Mouse (Mus musculus): ENCODE measurements around the gene Gm4881. TPM values are rescaled to one million over a fixed set of nuclear protein-coding genes. Genes with fewer than 3 reads are reported as not detected.
A peak's percentile ranks its signal among the peaks of the same experiment; 100 is the strongest.

The Gm4881 gene
- polyA plus RNA-seq, 1 experiment: 1.6 TPM

DNA sequence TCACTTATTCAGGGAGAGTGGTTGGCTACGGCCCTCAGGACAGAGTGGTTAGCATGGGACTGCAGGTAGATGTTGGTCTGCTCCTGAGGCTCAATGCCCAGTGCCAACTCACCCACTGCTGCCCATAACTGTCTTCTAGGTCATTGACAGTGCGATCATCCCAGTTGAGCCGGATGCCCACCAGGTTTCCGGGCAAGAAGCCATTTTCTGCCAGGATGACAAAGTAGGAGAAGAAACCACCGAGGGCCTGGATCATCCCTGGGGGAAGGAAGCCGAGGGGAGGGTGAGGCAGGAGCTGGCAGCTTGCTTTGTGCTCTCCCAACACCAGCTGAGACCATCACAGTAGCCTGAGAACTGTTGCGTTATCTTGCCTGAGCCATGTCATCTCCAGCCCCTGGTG is 36.1 kb upstream of the Gm4881 start:
- Histone ChIP-seq H3K4me1 (ENCODE audit: control insufficient read depth, insufficient read depth, low read length) (no peaks in the 10 kb centered on the region), H3K4me3 (ENCODE audit: control insufficient read depth, low read depth, low read length) (no peak overlapping the region), H3K27ac (ENCODE audit: control insufficient read depth, insufficient read depth, low read depth, low read length) (no peak overlapping the region), H3K27me3 (ENCODE audit: control insufficient read depth, insufficient read depth, low read length) (no peaks in the 10 kb centered on the region), H3K36me3 (ENCODE audit: control insufficient read depth, insufficient read depth, low read length) (no peaks in the 10 kb centered on the region)
- TF ChIP-seq CTCF (IDR thresholded peaks at IDR 0.05; ENCODE audit: control insufficient read depth, insufficient read depth, insufficient replicate concordance, low read depth, low read length) (no peak), POLR2A (IDR thresholded peaks at IDR 0.05; ENCODE audit: control insufficient read depth, low read depth, low read length) (no peak)

DNA sequence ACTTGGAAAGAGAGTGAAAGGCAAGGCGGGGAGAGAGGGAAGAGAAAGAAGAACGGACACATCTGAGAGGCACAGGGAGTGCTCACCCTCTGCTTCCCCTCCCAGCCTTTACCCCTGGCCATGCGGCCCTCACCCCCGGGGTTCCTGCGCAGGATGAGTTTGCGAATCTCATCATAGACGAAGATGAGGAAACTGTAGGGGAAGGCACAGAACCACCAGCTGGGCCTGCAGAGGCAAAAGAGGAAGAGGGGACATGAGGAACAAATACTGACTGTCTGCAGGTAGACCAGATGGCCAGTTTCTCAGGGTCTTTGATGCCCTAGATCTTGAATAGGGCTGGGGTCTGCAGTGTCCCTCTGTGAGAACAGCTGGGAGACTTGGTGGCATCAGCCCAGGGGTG is 34.5 kb upstream of the Gm4881 start:
- Histone ChIP-seq H3K27ac (ENCODE audit: control insufficient read depth, insufficient read depth, low read depth, low read length) (no peak overlapping the region), H3K4me3 (ENCODE audit: control insufficient read depth, low read depth, low read length) (no peak overlapping the region), H3K4me1 (ENCODE audit: control insufficient read depth, insufficient read depth, low read length) (peaks cover 2% of the 10 kb centered on the region), H3K27me3 (ENCODE audit: control insufficient read depth, insufficient read depth, low read length) (no peaks in the 10 kb centered on the region), H3K36me3 (ENCODE audit: control insufficient read depth, insufficient read depth, low read length) (no peaks in the 10 kb centered on the region)
- TF ChIP-seq CTCF (IDR thresholded peaks at IDR 0.05; ENCODE audit: control insufficient read depth, insufficient read depth, insufficient replicate concordance, low read depth, low read length) (no peak), POLR2A (IDR thresholded peaks at IDR 0.05; ENCODE audit: control insufficient read depth, low read depth, low read length) (no peak)

DNA sequence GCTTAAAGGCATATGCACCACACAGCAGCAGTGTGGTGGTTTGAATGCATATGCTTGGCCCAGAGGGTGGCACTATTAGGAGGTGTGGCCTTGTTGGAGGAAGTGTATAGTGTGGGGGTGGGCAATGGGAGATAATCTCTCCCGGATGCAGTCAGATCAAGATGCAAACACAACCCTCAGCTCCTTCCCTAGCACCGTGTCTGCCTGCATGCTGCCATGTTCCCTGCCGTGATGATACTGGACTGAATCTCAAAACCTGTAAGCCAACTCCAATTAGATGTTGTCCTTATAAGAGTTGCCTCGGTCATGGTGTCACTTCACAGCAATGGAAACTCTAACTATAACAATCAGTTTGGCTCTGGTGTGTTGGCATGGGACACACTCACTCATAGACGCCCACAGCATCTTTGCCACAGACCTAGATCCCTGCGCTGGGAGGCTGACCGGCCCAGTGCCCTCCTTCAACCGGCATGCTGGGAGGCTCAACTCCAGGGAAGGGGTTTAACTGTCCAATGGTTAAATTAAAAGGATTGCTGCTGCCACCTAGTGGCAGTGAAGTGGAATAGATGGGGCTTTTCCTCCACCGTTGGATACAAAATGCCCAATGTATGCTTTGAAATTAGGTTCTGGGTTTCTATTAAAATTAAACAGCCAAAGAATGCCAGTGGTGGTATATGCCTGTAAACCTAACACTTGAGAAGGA is 30.8 kb upstream of the Gm4881 start:
- Histone ChIP-seq H3K36me3 (ENCODE audit: control insufficient read depth, insufficient read depth, low read length) (no peaks in the 10 kb centered on the region), H3K4me1 (ENCODE audit: control insufficient read depth, insufficient read depth, low read length) (peaks cover 9% of the 10 kb centered on the region), H3K27ac (ENCODE audit: control insufficient read depth, insufficient read depth, low read depth, low read length) (no peak overlapping the region), H3K4me3 (ENCODE audit: control insufficient read depth, low read depth, low read length) (no peak overlapping the region), H3K27me3 (ENCODE audit: control insufficient read depth, insufficient read depth, low read length) (no peaks in the 10 kb centered on the region)
- no peak for TF ChIP-seq POLR2A (IDR thresholded peaks at IDR 0.05; ENCODE audit: control insufficient read depth, low read depth, low read length)
- peak; percentile 26; the same call in 1 of the 2 replicates for TF ChIP-seq CTCF (IDR thresholded peaks at IDR 0.05; ENCODE audit: control insufficient read depth, insufficient read depth, insufficient replicate concordance, low read depth, low read length)

DNA sequence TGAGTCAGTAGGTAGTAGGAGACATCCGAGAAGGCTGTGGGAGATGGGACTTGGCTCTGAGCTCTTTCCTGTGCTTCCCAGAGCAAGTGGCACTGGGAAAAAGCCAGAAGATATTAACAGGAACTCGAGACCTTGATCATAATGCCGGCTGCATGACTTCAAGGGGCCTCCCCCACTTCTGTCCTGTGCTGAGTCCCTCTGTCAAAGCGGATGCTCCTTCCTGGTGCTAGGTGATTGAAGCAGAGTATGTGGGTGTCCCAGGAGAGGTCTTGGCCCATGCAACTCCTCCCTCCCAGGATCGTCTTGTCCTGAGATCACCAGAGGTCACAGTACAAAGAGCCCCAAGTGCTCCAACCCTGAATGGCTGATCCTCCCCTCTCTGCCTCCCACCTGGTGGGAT is 29.6 kb upstream of the Gm4881 start:
- no peak overlapping the region for H3K27ac ChIP-seq (ENCODE audit: control insufficient read depth, insufficient read depth, low read depth, low read length)
- no peaks in the 10 kb centered on the region; the same call in 1 of the 2 replicates for H3K36me3 ChIP-seq (ENCODE audit: control insufficient read depth, insufficient read depth, low read length)

DNA sequence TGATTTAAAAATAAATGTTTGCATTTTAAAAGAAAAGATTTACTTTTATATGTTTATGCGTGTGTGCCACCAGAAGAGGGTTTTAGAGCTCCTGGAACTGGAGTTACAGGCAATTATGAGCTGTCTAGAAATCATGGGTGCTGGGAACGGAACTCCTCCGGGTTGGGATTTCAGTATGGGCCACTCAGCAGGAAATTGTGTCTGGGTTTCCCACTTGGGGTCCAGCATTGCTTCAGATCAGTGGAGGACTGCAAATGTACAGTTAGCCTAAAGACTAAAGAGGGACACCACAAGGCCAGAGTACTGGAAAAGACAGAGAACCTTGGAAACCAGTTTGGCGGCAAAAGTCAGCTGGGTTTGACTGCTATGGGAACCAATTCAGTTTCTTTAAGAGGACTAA is 28.9 kb upstream of the Gm4881 start:
- TF ChIP-seq POLR2A (IDR thresholded peaks at IDR 0.05; ENCODE audit: control insufficient read depth, low read depth, low read length) (no peak), CTCF (IDR thresholded peaks at IDR 0.05; ENCODE audit: control insufficient read depth, insufficient read depth, insufficient replicate concordance, low read depth, low read length) (no peak)
- no peaks in the 10 kb centered on the region; the same call in 1 of the 2 replicates for H3K36me3 ChIP-seq (ENCODE audit: control insufficient read depth, insufficient read depth, low read length)
- H3K4me3 ChIP-seq (ENCODE audit: control insufficient read depth, low read depth, low read length): no peak overlapping the region
- H3K4me1 ChIP-seq (ENCODE audit: control insufficient read depth, insufficient read depth, low read length): peaks cover 9% of the 10 kb centered on the region
- no peaks in the 10 kb centered on the region for H3K27me3 ChIP-seq (ENCODE audit: control insufficient read depth, insufficient read depth, low read length)
- no peak overlapping the region for H3K27ac ChIP-seq (ENCODE audit: control insufficient read depth, insufficient read depth, low read depth, low read length)

More for the DNA sequence above, 29.6 kb upstream of the Gm4881 start:
- H3K4me1 ChIP-seq (ENCODE audit: control insufficient read depth, insufficient read depth, low read length): peaks cover 9% of the 10 kb centered on the region
- TF ChIP-seq CTCF (IDR thresholded peaks at IDR 0.05; ENCODE audit: control insufficient read depth, insufficient read depth, insufficient replicate concordance, low read depth, low read length) (no peak), POLR2A (IDR thresholded peaks at IDR 0.05; ENCODE audit: control insufficient read depth, low read depth, low read length) (no peak)
- no peak overlapping the region for H3K4me3 ChIP-seq (ENCODE audit: control insufficient read depth, low read depth, low read length)
- no peaks in the 10 kb centered on the region for H3K27me3 ChIP-seq (ENCODE audit: control insufficient read depth, insufficient read depth, low read length)

DNA sequence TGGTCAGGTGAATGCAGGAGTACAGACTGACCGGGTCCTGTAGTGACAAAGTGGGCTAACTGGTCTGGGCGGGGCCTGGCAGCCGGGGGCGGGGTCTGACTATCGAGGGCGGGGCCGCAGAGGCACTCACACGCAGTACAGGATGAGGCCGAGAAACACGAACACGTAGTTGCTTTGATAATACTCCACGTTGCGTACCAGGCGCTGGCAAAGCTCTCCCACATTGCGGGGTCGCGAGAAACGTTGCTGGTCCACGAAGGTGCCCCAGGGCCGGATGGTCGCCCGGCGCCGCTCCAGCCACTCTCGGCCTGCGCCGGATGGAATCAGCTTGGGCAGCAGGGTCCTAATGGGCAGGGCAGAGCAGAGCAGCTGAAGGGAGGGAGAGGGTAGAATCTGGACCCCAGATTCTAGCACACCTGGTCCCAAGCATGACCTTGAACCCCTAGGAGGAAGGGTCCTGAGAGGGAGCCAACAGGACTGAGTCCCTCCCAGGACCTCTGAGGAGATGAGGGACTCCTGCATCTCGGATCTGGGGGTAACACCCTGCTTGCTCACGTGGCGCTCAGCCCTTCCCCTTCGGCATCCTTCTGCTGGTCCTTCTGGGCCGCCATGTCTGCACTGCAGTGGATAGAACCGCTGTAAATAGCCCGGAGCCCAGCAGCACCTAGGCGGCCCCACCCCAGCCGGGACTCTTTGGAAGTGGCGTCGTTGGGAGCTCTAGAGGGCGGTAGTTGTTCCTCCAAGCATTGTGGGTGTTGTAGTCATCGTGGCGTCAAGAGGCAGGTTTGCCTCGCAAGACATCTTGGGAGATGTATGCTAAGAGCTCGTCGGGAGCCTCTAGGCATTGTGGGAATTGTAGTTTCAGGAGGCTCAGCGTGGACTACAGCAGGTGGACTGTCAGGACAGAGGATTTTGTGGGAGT is 27.9 kb upstream of the Gm4881 start, which contains the start of gene Rabac1:
Rabac1 (minus strand) TSS at position 783 of the 922 bp plus-strand sequence.
- peak within 1 kb of the TSS; percentile 93 for H3K4me3 ChIP-seq (ENCODE audit: control insufficient read depth, low read depth, low read length)
- no peaks in the 10 kb centered on the region; the same call in 1 of the 2 replicates for H3K36me3 ChIP-seq (ENCODE audit: control insufficient read depth, insufficient read depth, low read length)
- TF ChIP-seq POLR2A (IDR thresholded peaks at IDR 0.05; ENCODE audit: control insufficient read depth, low read depth, low read length) (peak; percentile 73), CTCF (IDR thresholded peaks at IDR 0.05; ENCODE audit: control insufficient read depth, insufficient read depth, insufficient replicate concordance, low read depth, low read length) (peak; percentile 5; the same call in 1 of the 2 replicates)
- peak within 1 kb of the TSS; percentile 93 for H3K27ac ChIP-seq (ENCODE audit: control insufficient read depth, insufficient read depth, low read depth, low read length)
- H3K4me1 ChIP-seq (ENCODE audit: control insufficient read depth, insufficient read depth, low read length): peaks cover 9% of the 10 kb centered on the region
- no peaks in the 10 kb centered on the region for H3K27me3 ChIP-seq (ENCODE audit: control insufficient read depth, insufficient read depth, low read length)
